Mouse (Mus musculus) kidney, adult 2 months (tissue): ENCODE results near the gene 4930558K02Rik.

ENCODE experiments used
- CTCF ChIP-seq: fragments of 200-500 bp; conservative IDR thresholded peaks from 2 replicates; pipeline ENCODE4 v1.5.1; 2011; ENCODE audit warnings: low read depth, mild to moderate bottlenecking, control low read depth, low read length, moderate library complexity, mixed read lengths; ENCODE audit not compliant: insufficient read depth, insufficient read length
- POLR2A ChIP-seq: fragments of 200-500 bp; IDR thresholded peaks from one replicate; pipeline ENCODE4 v1.6.1; 2011; ENCODE audit warnings: low read depth, low read length, control low read depth

DNA sequence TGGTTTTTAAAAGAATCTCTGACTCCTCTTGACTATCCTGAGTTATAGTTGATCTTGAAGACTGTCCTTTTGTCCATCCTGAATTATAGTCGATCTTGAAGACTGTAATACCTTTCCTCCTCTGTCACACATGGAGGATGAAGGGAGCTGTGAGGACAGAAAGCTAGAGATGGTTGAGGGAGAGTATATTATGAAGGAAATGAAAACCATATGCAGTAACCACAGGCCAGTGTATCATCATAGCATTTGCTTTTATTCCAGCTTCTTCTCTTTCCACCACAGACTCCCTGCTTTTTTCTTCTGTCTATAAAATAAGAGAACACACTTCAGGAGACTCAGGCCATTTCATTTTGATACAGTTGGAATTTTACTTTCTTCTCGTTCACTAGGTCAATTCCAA is 610 bp upstream of the 4930558K02Rik start:
- TF ChIP-seq CTCF, result no peak
- no peak for TF ChIP-seq POLR2A
